Mouse (Mus musculus) erythroblast, adult 5-6 weeks (primary cell): Measurements from ENCODE around the gene Mrps7. TPM values are rescaled to one million over a fixed set of nuclear protein-coding genes. Genes with fewer than 3 reads are reported as not detected.

ENCODE experiments used
- ATAC-seq: replicated peaks from 2 replicates; pipeline ENCODE4 v1.8.0; 2016; ENCODE audit warnings: moderate number of reproducible peaks, mild to moderate bottlenecking, moderate TSS enrichment, inconsistent platforms; ENCODE audit not compliant: poor library complexity, low FRiP score, severe bottlenecking
- total RNA-seq, 2 experiments: library from RNA; stranded (forward) in 1 of 2; stranded (reverse) in 1 of 2; fragments of 150-400 nt in 1 of 2; fragments of 200-764, 138-1000 nt in 1 of 2; gene quantifications; 2 replicates each; pipeline versions ENCODE4 v1.2.3 to v1.2.4; 2015 to 2017; ENCODE audit warnings: low replicate concordance in 2 of 2

Mrps7 gene
- total RNA-seq, 2 experiments from 2014 or later = 13.0 to 14.2 TPM

GRCm38 (mm10) chr11:115606733-115607132 lies 3.0 kb downstream of the Mrps7 start:
- no peak for ATAC-seq

- ATAC-seq = no peak
These were observed 5.0 kb downstream of the Mrps7 start for GRCm38 (mm10) chr11:115608421-115609399.

- no peak for ATAC-seq
These were observed 5.9 kb downstream of the Mrps7 start for GRCm38 (mm10) chr11:115609576-115609975.

- no peak for ATAC-seq
These were observed 7.4 kb downstream of the Mrps7 start for GRCm38 (mm10) chr11:115611173-115611572.

- peak; percentile 70 for ATAC-seq
These were observed 8.3 kb downstream of the Mrps7 start for GRCm38 (mm10) chr11:115612059-115612409.

GRCm38 (mm10) chr11:115612410-115613137 lies 8.8 kb downstream of the Mrps7 start, which contains the start of gene Mif4gd:
Mif4gd (minus strand) TSS chr11:115612969.
- peak; percentile 86 for ATAC-seq

- peak; percentile 59 for ATAC-seq
These were observed 9.6 kb downstream of the Mrps7 start for GRCm38 (mm10) chr11:115613138-115613945.

GRCm38 (mm10) chr11:115614346-115615107 lies 10.8 kb downstream of the Mrps7 start:
- no peak for ATAC-seq

- no peak for ATAC-seq
These were observed 11.5 kb downstream of the Mrps7 start for GRCm38 (mm10) chr11:115615108-115615825.

- no peak for ATAC-seq
These were observed 12.2 kb downstream of the Mrps7 start for GRCm38 (mm10) chr11:115615875-115616274.

- ATAC-seq = no peak
These were observed 12.6 kb downstream of the Mrps7 start for GRCm38 (mm10) chr11:115616371-115616770.

- ATAC-seq = no peak
These were observed 13.2 kb downstream of the Mrps7 start for GRCm38 (mm10) chr11:115616893-115617292.

GRCm38 (mm10) chr11:115618001-115618400 lies 14.3 kb downstream of the Mrps7 start:
- ATAC-seq = no peak

GRCm38 (mm10) chr11:115618732-115619516 lies 15.2 kb downstream of the Mrps7 start:
- no peak for ATAC-seq

- ATAC-seq = no peak
These were observed 16.2 kb downstream of the Mrps7 start for GRCm38 (mm10) chr11:115619949-115620348.

GRCm38 (mm10) chr11:115623487-115624070 lies 19.9 kb downstream of the Mrps7 start:
- no peak for ATAC-seq

- no peak for ATAC-seq
These were observed 22.2 kb downstream of the Mrps7 start for GRCm38 (mm10) chr11:115625877-115626276.
